Mouse (Mus musculus): ENCODE measurements around the gene Frs2. TPM values are rescaled to one million over a fixed set of nuclear protein-coding genes. Genes with fewer than 3 reads are reported as not detected.
"Not testable (repeated sequence)": the region's sequence is repeated elsewhere in the genome, so short reads cannot be mapped to it uniquely, and the experiment has no call there.

Gene Frs2
- total RNA-seq, 2 experiments from 2014 or later: 7.6 to 8.7 TPM

GRCm38 (mm10) chr10:117045175-117046056, 102.9 kb downstream of the Frs2 start, which contains the start of gene Lrrc10:
Gene Lrrc10, plus strand, starts transcription at chr10:117045341.
- DNase-seq: no peak

- DNase-seq: not testable (repeated sequence)
Measured at GRCm38 (mm10) chr10:117043497-117044166, 104.7 kb downstream of the Frs2 start.

DNA sequence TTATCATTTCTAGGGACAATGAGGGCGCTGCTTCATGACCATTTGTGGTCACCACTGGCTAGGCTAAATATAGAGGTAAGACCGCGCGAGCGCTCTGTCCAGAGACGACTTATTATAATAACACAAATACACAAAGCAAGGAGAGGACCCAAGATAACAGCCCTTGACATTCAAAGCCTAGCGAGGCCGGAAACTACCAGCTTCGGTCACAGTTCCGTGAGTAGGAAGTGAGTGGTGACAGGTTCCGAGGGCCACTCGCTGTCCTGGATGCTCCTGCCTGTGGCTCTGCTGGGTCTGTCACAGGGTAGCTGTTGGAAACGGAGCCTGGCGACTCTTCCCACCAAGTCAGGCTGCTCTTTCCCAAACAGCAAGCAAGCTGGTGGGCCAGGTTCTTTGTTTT, 106.0 kb downstream of the Frs2 start:
- DNase-seq: no peak

DNA sequence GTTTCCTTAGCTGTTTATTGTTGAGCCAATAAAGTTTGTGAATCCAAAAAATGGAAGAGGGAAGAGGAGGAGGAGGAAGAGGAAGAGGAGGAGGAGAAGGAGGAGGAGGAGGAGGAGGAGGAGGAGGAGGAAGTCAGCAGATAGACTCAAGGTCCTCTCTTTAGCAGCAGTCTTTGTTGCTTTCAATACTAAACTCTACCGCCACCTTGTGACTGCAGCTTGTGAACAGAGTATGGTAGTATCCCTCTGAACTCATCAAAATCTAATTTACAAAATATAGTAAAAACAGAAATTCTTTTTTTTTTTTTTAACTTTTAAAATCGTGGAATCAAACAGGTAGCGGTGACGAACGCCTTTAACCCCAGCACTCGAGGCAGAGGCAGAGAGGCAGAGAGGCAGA, 108.0 kb downstream of the Frs2 start:
- no peak for DNase-seq

GRCm38 (mm10) chr10:117033785-117034184, 114.5 kb downstream of the Frs2 start:
- DNase-seq: peak; percentile 65

DNA sequence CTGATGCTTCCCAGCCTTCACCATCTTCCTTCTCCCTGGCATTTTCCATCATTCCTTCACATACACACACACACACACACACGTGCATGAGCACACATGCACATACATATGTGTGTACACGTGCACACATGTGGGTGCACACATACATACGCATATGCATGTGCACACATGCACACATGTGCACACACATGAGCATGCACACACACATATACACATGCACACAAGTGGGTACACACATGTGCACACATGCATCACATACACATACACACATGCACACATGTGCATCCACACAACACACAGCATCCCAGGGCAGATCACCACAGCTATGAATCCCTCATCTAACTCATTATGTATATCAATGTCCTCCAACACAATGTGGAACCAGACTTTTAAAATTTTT, 117.2 kb downstream of the Frs2 start:
- DNase-seq: no peak

- no peak for DNase-seq
Measured at GRCm38 (mm10) chr10:117026176-117026575, 122.2 kb downstream of the Frs2 start.

GRCm38 (mm10) chr10:117025776-117026175, 122.6 kb downstream of the Frs2 start:
- not testable (repeated sequence) for DNase-seq

GRCm38 (mm10) chr10:117023693-117024092, 124.6 kb downstream of the Frs2 start:
- DNase-seq: no peak

- peak; percentile 80 for DNase-seq
Measured at GRCm38 (mm10) chr10:117021020-117021754, 127.1 kb downstream of the Frs2 start.

Other genes starting within 250 kb of the Frs2 start
- 10 to 100 TPM; 20.3 to 22.9 TPM for gene Rab3ip, start 197.8 kb downstream of the Frs2 start, total RNA-seq (2021)
- not detected for gene Gm10271, start 175.9 kb downstream of the Frs2 start, total RNA-seq (2021)
- 10 to 100 TPM; 18.2 to 18.6 TPM for gene Best3, start 162.2 kb downstream of the Frs2 start, total RNA-seq (2021)
- gene Lrrc10, start 103.2 kb downstream of the Frs2 start, total RNA-seq (2021): not detected
- 100 to 1,000 TPM; 104 to 109 TPM for gene Cct2, start 84.7 kb downstream of the Frs2 start, total RNA-seq (2021)
- 10 to 100 TPM; 15.5 to 17.8 TPM for gene Yeats4, start 76.0 kb upstream of the Frs2 start, total RNA-seq (2021)
- not detected for gene 9530003J23Rik, start 90.2 kb upstream of the Frs2 start, total RNA-seq (2021)
- gene Lyz2, start 133.8 kb upstream of the Frs2 start, total RNA-seq (2021): 10 to 100 TPM; 36.4 to 45.3 TPM
- 1 to 10 TPM; 5.1 to 6.8 TPM for gene Lyz1, start 144.3 kb upstream of the Frs2 start, total RNA-seq (2021)
- 10 to 100 TPM; 21.6 to 24.2 TPM for gene Cpsf6, start 231.5 kb upstream of the Frs2 start, total RNA-seq (2021)

Measured in gastrocnemius, postnatal 25 days (tissue).